Comparison of ENCODE assay signal across 21 mouse cellular contexts in the genomic region with DNA sequence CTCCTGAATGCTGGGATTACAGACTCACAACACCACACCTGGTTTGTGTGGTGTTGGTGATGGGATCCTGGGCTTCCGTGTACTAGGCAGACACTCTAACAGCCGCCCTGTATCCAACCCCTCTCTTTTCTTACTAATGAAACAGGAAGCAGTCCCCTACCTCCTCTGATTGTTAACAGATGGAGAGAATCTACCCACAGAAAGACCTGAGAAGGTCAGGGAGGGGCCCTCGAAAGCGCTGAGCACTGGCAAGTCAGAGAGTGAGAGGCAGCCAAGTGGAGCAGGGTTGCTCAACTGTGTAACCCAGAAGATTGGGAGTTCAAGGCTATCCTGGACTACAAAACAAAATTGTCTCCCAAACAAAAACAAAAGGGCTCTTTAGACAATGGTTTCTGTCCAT.
"Had no signal": no experiment of that assay in that cellular context is flagged by ENCODE, and none has a peak within 500 bp of the region (broad histone marks: within the 10 kb centered on the region; RNA-seq: fewer than 3 reads in every experiment).

No protein-coding gene starts in this region.

- H3K27ac ChIP-seq: kidney, embryonic 15.5 days; limb, embryonic 13.5 days; liver, embryonic 14.5 days; stomach, postnatal 0 days had no signal

- H3K9ac ChIP-seq: kidney, embryonic 15.5 days; limb, embryonic 13.5 days; liver, embryonic 14.5 days; liver, postnatal 0 days; lung, embryonic 14.5 days had no signal

- H3K36me3 ChIP-seq: kidney, embryonic 15.5 days; limb, embryonic 13.5 days had no signal

- DNase-seq: kidney, adult 11 months; kidney, adult 8-10 months; kidney, postnatal 10 days; kidney, postnatal 36 days; liver; liver, postnatal 0 days; lung, embryonic 14.5 days; lung, postnatal 10 days; lung, postnatal 36 days; midbrain, embryonic 14.5 days; right cerebral cortex, adult 18-20 months; right cerebral cortex, postnatal 14 days; right cerebral cortex, postnatal 4 days; thymus, adult 2 months; thymus, postnatal 14 days had no signal

- H3K9me3 ChIP-seq: kidney, embryonic 15.5 days had no signal

- H3K4me3 ChIP-seq: kidney, embryonic 15.5 days; limb, embryonic 13.5 days; megakaryocyte, embryonic 14.5 days had no signal

- ATAC-seq: liver, postnatal 0 days had no signal

- H3K4me2 ChIP-seq: kidney, embryonic 15.5 days; limb, embryonic 13.5 days; lung, embryonic 14.5 days; midbrain, embryonic 11.5 days had no signal
